Mouse (Mus musculus) kidney, postnatal 0 days (tissue): ENCODE data around the gene Ankmy1. TPM values are rescaled to one million over a fixed set of nuclear protein-coding genes. Genes with fewer than 3 reads are reported as not detected.

ENCODE experiments used
- ATAC-seq: fragments of 200-750 bp; cut with Nextera tagmentation; replicated peaks from 2 replicates; pipeline ENCODE4 v1.8.0; 2017; ENCODE audit warnings: low read depth, moderate number of reproducible peaks, moderate TSS enrichment, moderate library complexity; ENCODE audit not compliant: low FRiP score
- DNase-seq: peaks from one replicate; pipeline ENCODE4 v3.0.0-alpha.2; 2016; ENCODE audit warnings: low spot score
- H3K27ac ChIP-seq: fragments of 300-500 bp; sonication (generic); 2 replicates; pipeline ENCODE4 v1.5.1; 2014; ENCODE audit warnings: mild to moderate bottlenecking
- H3K27me3 ChIP-seq: fragments of 300-500 bp; sonication (generic); 2 replicates; pipeline ENCODE4 v1.6.1; 2014; ENCODE audit warnings: low read length, mixed read lengths; ENCODE audit not compliant: insufficient read depth
- H3K36me3 ChIP-seq: fragments of 300-500 bp; sonication (generic); 2 replicates; pipeline ENCODE4 v1.6.1; 2014; ENCODE audit warnings: low read length, mixed read lengths; ENCODE audit not compliant: insufficient read depth
- H3K4me1 ChIP-seq: fragments of 300-500 bp; sonication (generic); replicated peaks from 2 replicates; pipeline ENCODE4 v1.6.1; 2014; ENCODE audit warnings: antibody characterized with exemption, low read length, mixed read lengths; ENCODE audit not compliant: insufficient read depth
- H3K4me2 ChIP-seq: fragments of 300-500 bp; sonication (generic); 2 replicates; pipeline ENCODE4 v1.6.1; 2014; ENCODE audit warnings: mild to moderate bottlenecking, low read length, moderate library complexity, mixed read lengths
- H3K4me3 ChIP-seq: fragments of 300-500 bp; sonication (generic); replicated peaks from 2 replicates; pipeline ENCODE4 v1.5.1; 2014; ENCODE audit warnings: low read depth, low read length
- H3K9ac ChIP-seq: fragments of 300-500 bp; sonication (generic); 2 replicates; pipeline ENCODE4 v1.6.1; 2014; ENCODE audit warnings: low read depth, low read length
- H3K9me3 ChIP-seq: fragments of 300-500 bp; sonication (generic); replicated peaks from 2 replicates; pipeline ENCODE4 v1.6.1; 2016; ENCODE audit warnings: low read length, inconsistent platforms, mixed read lengths
- CTCF ChIP-seq: IDR thresholded peaks from 2 replicates; pipeline ENCODE4 v1.5.1; 2016; ENCODE audit warnings: antibody characterized with exemption, low read depth, mild to moderate bottlenecking, moderate library complexity
- WGBS: fragments of 180-500 bp; shearing (Covaris S2); extraction: QIAGEN DNeasy Blood & Tissue Kit; methylation state at CpG from one replicate; pipeline ENCODE4 v1.1.7; 2014; 5-methylcytosine and 5-hydroxymethylcytosine counted together
- polyA plus RNA-seq: library from polyadenylated mRNA; unstranded; fragments of >200 nt; fragmentation: Nextera tagmentation; extraction: Ambion mirVana; gene quantifications from 2 replicates; pipeline ENCODE4 v1.2.1, GENCODE M21; 2015

Gene Ankmy1
- polyA plus RNA-seq, 1 experiment from 2014 or later = 0.14 TPM

DNA sequence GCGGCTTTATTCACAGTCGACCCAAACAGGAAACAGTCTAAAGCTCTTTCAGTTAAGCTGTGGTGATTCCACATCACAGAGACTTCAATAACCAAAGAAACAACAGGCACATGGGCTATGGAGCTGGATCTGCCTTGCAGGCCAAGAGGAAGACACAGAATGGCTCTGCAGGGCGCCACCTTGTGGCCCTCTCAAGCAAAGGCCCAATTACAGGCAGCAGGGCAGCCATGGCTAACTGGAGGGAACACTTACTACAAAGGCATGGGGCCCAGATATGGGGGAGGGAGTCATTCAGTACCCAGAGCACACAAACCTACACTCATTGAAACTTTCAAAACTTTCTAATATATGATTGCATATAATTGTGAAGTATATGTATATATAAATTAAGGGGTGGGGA lies 7.6 kb downstream of the Ankmy1 start:
- ATAC-seq = peak; percentile 21; the same call in 1 of the 2 replicates
- peak; percentile 94 for TF ChIP-seq CTCF
- no peak overlapping the region for H3K4me3 ChIP-seq
- no peak overlapping the region for H3K9ac ChIP-seq
- WGBS = 15% methylated on average over 3 of the region's 3 CpGs
- no peaks in the 10 kb centered on the region for H3K27me3 ChIP-seq
- no peaks in the 10 kb centered on the region for H3K36me3 ChIP-seq
- no peak overlapping the region for H3K4me2 ChIP-seq
- no peaks in the 10 kb centered on the region for H3K4me1 ChIP-seq
- H3K27ac ChIP-seq = no peak overlapping the region
- no peaks in the 10 kb centered on the region for H3K9me3 ChIP-seq
- peak; percentile 89 for DNase-seq

DNA sequence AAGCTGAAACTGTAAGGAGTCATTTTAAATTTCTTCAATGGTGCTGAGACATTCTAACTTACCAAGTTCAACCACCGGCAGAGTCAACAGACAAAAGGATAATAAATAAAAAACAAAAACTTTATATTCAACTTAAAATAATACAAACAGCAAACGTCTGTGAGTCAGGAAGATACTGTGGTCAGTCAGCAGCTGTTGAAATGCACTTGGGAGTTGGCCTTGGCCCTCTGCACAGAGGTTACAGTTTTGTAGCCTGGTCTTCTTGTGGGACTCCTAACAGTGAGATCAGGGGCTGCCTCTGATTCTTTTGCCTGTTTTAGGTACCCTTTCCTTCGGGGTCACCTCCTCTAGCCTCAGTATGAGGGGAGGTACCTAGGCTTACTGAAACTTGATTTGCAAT lies 8.8 kb downstream of the Ankmy1 start:
- H3K4me1 ChIP-seq = no peaks in the 10 kb centered on the region
- no peak for DNase-seq
- no peaks in the 10 kb centered on the region for H3K36me3 ChIP-seq
- no peak for TF ChIP-seq CTCF
- no peaks in the 10 kb centered on the region for H3K9me3 ChIP-seq
- no peak overlapping the region for H3K4me3 ChIP-seq
- 60% methylated on average over 3 of the region's 3 CpGs for WGBS
- no peaks in the 10 kb centered on the region for H3K27me3 ChIP-seq
- H3K9ac ChIP-seq = no peak overlapping the region
- H3K27ac ChIP-seq = no peak overlapping the region
- no peak for ATAC-seq
- H3K4me2 ChIP-seq = no peak overlapping the region

DNA sequence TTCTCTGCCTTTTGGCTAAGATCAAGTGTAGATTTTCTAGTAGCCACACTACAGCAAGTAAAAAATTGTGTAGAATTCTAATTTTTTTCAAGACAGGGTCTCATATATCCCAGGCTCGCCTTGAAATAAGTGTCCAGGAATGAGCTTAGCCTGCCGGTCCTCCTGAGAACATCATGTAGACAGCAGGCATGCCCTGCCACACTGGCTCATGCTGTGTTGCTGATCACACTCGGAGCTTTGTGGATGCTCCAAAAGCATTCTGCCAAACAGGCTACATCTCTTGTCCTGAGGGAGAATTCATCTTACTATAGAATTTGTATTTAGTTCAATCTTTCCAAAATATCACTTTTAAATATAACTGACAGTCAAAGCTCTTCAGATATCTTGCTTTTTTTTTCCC lies 9.9 kb downstream of the Ankmy1 start:
- Histone ChIP-seq H3K36me3 (no peaks in the 10 kb centered on the region), H3K27ac (no peak overlapping the region), H3K9me3 (no peaks in the 10 kb centered on the region), H3K27me3 (no peaks in the 10 kb centered on the region), H3K4me3 (no peak overlapping the region), H3K4me1 (no peaks in the 10 kb centered on the region), H3K4me2 (no peak overlapping the region), H3K9ac (no peak overlapping the region)
- DNase-seq = no peak
- 66% methylated on average over 3 of the region's 3 CpGs for WGBS
- no peak for ATAC-seq
- no peak for TF ChIP-seq CTCF

DNA sequence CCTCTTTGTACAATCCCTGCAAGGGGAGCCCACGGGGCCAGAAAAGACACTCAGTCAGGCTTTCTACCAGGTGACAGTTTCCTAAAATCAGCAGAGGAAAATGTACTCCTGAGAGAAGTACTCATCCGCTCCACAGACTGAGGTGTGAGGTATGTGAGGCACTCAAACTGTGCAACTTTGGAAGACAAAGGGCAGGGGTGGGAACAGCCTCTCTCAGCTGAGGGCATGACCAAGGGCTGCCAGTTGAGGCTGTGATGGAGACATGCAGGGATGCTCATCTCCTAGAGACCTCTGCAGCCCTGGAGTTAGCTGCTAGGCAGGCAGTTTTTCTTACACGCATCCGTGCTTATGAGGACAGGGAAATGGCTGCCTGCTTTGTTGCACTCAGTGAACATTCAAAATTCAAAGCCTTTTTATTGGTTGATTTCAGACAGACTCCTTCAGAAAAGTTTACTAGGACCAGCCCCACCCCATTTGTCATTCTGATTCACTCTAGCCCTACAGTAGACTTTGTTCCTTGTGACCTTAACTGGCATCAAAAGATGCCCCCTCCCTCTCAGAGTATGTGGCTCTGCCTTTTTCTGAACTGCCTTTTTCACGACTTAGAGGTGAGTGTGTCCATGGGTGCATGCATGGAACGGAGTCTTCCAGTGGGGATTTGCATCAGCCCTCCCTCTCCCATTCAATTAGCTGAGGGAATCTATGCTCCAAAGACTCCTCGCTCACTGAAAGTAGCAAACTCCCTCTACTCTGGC lies 13.6 kb downstream of the Ankmy1 start:
- Histone ChIP-seq H3K27me3 (no peaks in the 10 kb centered on the region), H3K9me3 (no peaks in the 10 kb centered on the region), H3K4me2 (no peak overlapping the region), H3K4me1 (no peaks in the 10 kb centered on the region), H3K9ac (no peak overlapping the region), H3K36me3 (no peaks in the 10 kb centered on the region), H3K27ac (no peak overlapping the region), H3K4me3 (no peak overlapping the region)
- DNase-seq (no peak), ATAC-seq (no peak)
- TF ChIP-seq CTCF = no peak
- WGBS = 69% methylated on average over 7 of the region's 7 CpGs

DNA sequence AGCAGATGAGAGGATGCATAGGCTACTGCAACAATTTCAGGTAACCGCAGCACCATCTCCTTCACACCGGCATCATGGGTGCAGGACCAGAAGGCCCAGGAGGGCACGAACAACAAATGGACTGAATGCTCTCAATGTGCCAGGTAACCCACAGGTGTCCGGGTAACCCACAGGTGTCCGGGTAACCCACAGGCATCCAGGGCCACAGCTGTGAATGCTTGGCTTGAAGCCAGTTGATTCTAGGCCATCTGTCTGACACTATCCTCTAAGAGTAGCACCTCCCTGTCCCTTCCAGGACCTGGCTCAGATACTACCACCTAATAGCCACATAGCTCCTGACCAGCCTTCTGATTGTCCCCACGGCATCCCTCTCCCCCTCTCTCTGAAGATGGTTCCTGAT lies 20.7 kb downstream of the Ankmy1 start:
- Histone ChIP-seq H3K4me2 (no peak overlapping the region), H3K27me3 (no peaks in the 10 kb centered on the region), H3K9ac (no peak overlapping the region), H3K27ac (no peak overlapping the region), H3K9me3 (no peaks in the 10 kb centered on the region), H3K36me3 (no peaks in the 10 kb centered on the region), H3K4me3 (no peak overlapping the region), H3K4me1 (no peaks in the 10 kb centered on the region)
- DNase-seq (no peak), ATAC-seq (no peak)
- WGBS = 90% methylated on average over 6 of the region's 6 CpGs
- TF ChIP-seq CTCF = no peak

DNA sequence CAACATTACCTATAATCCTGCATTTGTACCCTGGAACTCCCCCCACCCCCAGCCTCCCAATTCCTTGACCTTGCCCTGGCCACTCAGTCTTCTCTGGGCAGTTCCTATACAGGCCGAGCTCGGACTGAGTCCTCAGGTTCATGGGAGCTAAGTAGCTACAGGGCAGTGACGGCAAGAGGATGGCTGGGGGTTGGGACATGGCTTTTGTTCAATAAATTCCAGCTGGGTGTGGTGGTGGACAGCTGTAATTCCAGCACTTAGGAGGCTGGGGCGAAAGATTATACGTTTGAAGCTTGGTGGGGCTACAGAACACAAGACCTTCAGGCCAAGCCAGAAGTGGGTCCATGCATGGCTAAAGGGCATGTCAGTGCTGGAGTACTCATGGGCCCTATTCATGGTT lies 22.6 kb downstream of the Ankmy1 start:
- H3K27me3 ChIP-seq = no peaks in the 10 kb centered on the region
- H3K27ac ChIP-seq = no peak overlapping the region
- DNase-seq (no peak), ATAC-seq (no peak)
- no peak overlapping the region for H3K9ac ChIP-seq
- TF ChIP-seq CTCF = no peak
- H3K9me3 ChIP-seq = no peaks in the 10 kb centered on the region
- H3K4me3 ChIP-seq = no peak overlapping the region
- H3K36me3 ChIP-seq = no peaks in the 10 kb centered on the region
- H3K4me2 ChIP-seq = no peak overlapping the region
- WGBS = 63% methylated on average over 5 of the region's 5 CpGs
- no peaks in the 10 kb centered on the region for H3K4me1 ChIP-seq

DNA sequence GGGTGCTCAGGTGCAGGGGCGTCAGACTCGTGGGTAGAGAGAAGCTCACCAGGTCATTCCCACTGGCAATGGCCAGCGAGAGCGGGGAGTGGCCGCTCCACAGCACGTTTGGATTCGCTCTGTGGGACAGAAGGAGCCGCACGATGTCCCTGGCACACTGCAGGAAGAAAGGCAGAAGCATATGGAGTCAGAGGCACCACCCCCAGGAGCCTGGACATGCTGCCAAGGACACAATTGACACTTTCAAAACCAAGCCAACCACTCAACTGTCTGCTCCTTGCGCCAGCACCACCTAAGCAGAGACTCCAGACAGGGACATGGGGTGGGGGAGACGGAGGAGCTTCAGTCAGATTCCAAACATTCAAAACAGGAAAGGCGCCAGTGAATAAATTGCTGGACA lies 23.4 kb downstream of the Ankmy1 start:
- Histone ChIP-seq H3K4me3 (no peak overlapping the region), H3K4me2 (no peak overlapping the region), H3K27me3 (no peaks in the 10 kb centered on the region), H3K9ac (no peak overlapping the region), H3K4me1 (no peaks in the 10 kb centered on the region), H3K36me3 (no peaks in the 10 kb centered on the region), H3K27ac (no peak overlapping the region), H3K9me3 (no peaks in the 10 kb centered on the region)
- no peak for TF ChIP-seq CTCF
- DNase-seq (no peak), ATAC-seq (no peak)
- 87% methylated on average over 12 of the region's 12 CpGs for WGBS
